Mouse (Mus musculus): Measurements from ENCODE around the gene Tcp10a. TPM values are rescaled to one million over a fixed set of nuclear protein-coding genes. Genes with fewer than 3 reads are reported as not detected.
"Not testable (repeated sequence)": the region's sequence is repeated elsewhere in the genome, so short reads cannot be mapped to it uniquely, and the experiment has no call there.

The Tcp10a gene
- total RNA-seq (2015; ENCODE audit: low replicate concordance) = not detected in 2 replicates
- not detected in 2 replicates for total RNA-seq (2017; ENCODE audit: low replicate concordance)

- not testable (repeated sequence) for ATAC-seq (replicated peaks; ENCODE audit: low FRiP score, poor library complexity, severe bottlenecking)
These were observed at the start of gene Tcp10a for GRCm38 (mm10) chr17:7324346-7324745. Gene Tcp10a (plus strand): TSS chr17:7324646.

- ATAC-seq (replicated peaks; ENCODE audit: low FRiP score, poor library complexity, severe bottlenecking) = no peak
These were observed 45.7 kb upstream of the Tcp10a start for GRCm38 (mm10) chr17:7278702-7279242.

- ATAC-seq (replicated peaks; ENCODE audit: low FRiP score, poor library complexity, severe bottlenecking) = no peak
These were observed 45.2 kb upstream of the Tcp10a start for GRCm38 (mm10) chr17:7279251-7279650.

- no peak for ATAC-seq (replicated peaks; ENCODE audit: low FRiP score, poor library complexity, severe bottlenecking)
These were observed 40.0 kb upstream of the Tcp10a start for GRCm38 (mm10) chr17:7284297-7284910.

GRCm38 (mm10) chr17:7285292-7285691 is 39.2 kb upstream of the Tcp10a start:
- ATAC-seq (replicated peaks; ENCODE audit: low FRiP score, poor library complexity, severe bottlenecking) = no peak

GRCm38 (mm10) chr17:7286422-7287050 is 37.9 kb upstream of the Tcp10a start:
- no peak for ATAC-seq (replicated peaks; ENCODE audit: low FRiP score, poor library complexity, severe bottlenecking)

- no peak for ATAC-seq (replicated peaks; ENCODE audit: low FRiP score, poor library complexity, severe bottlenecking)
These were observed 32.3 kb upstream of the Tcp10a start for GRCm38 (mm10) chr17:7292012-7292684.

GRCm38 (mm10) chr17:7306278-7307196 is 17.9 kb upstream of the Tcp10a start:
- peak; percentile 80 for ATAC-seq (replicated peaks; ENCODE audit: low FRiP score, poor library complexity, severe bottlenecking)

- not testable (repeated sequence) for ATAC-seq (replicated peaks; ENCODE audit: low FRiP score, poor library complexity, severe bottlenecking)
These were observed 8.6 kb upstream of the Tcp10a start for GRCm38 (mm10) chr17:7315693-7316382.

GRCm38 (mm10) chr17:7319789-7320188 is 4.7 kb upstream of the Tcp10a start:
- ATAC-seq (replicated peaks; ENCODE audit: low FRiP score, poor library complexity, severe bottlenecking) = not testable (repeated sequence)

GRCm38 (mm10) chr17:7326415-7326814 is 2.0 kb downstream of the Tcp10a start:
- not testable (repeated sequence) for ATAC-seq (replicated peaks; ENCODE audit: low FRiP score, poor library complexity, severe bottlenecking)

GRCm38 (mm10) chr17:7332745-7333144 is 8.3 kb downstream of the Tcp10a start:
- ATAC-seq (replicated peaks; ENCODE audit: low FRiP score, poor library complexity, severe bottlenecking) = not testable (repeated sequence)

GRCm38 (mm10) chr17:7337381-7337780 is 12.9 kb downstream of the Tcp10a start:
- not testable (repeated sequence) for ATAC-seq (replicated peaks; ENCODE audit: low FRiP score, poor library complexity, severe bottlenecking)

GRCm38 (mm10) chr17:7348765-7349164 is 24.3 kb downstream of the Tcp10a start:
- not testable (repeated sequence) for ATAC-seq (replicated peaks; ENCODE audit: low FRiP score, poor library complexity, severe bottlenecking)

GRCm38 (mm10) chr17:7352596-7352995 is 28.1 kb downstream of the Tcp10a start, which contains the start of gene Ttll2:
Gene Ttll2 (minus strand): TSS chr17:7352696.
- not testable (repeated sequence) for ATAC-seq (replicated peaks; ENCODE audit: low FRiP score, poor library complexity, severe bottlenecking)

GRCm38 (mm10) chr17:7359806-7360205 is 35.4 kb downstream of the Tcp10a start:
- ATAC-seq (replicated peaks; ENCODE audit: low FRiP score, poor library complexity, severe bottlenecking) = not testable (repeated sequence)

GRCm38 (mm10) chr17:7360749-7361465 is 36.5 kb downstream of the Tcp10a start:
- not testable (repeated sequence) for ATAC-seq (replicated peaks; ENCODE audit: low FRiP score, poor library complexity, severe bottlenecking)

GRCm38 (mm10) chr17:7365615-7366014 is 41.2 kb downstream of the Tcp10a start:
- ATAC-seq (replicated peaks; ENCODE audit: low FRiP score, poor library complexity, severe bottlenecking) = not testable (repeated sequence)

Data from erythroblast, adult 5-6 weeks (primary cell).